Comparison of ENCODE assay signal across 29 mouse cellular contexts in genomic region chr7:111257842-111258241, GRCm38 (mm10).
DNase-seq lines count a peak whose midpoint lies in the region; ATAC-seq and TF ChIP-seq lines count a peak whose summit lies in the region.
"Had no signal": no experiment of that assay in that cellular context is flagged by ENCODE, and none has a peak within 500 bp of the region (broad histone marks: within the 10 kb centered on the region; RNA-seq: fewer than 3 reads in every experiment).

No protein-coding gene starts in this region.

- no peak overlapping the region for H3K4me3 ChIP-seq in heart, adult 2 months
- no peak overlapping the region for H3K4me3 ChIP-seq in left cerebral cortex, adult 2 months
- H3K4me3 ChIP-seq in midbrain, postnatal 0 days (ENCODE audit: low read depth, low read length), result no peak overlapping the region
- no peak overlapping the region for H3K4me3 ChIP-seq in midbrain, embryonic 16.5 days (ENCODE audit: low read depth, low read length)
- H3K4me3 ChIP-seq: gastrocnemius, adult 2 months; hindbrain, embryonic 10.5 days; intestine, embryonic 15.5 days; limb, embryonic 10.5 days; limb, embryonic 15.5 days; midbrain, embryonic 10.5 days; midbrain, embryonic 15.5 days; myocyte; neural tube, embryonic 13.5 days had no signal

- 87% methylated on average over 2 of the region's 2 CpGs for WGBS in heart, adult 2 months
- WGBS in midbrain, postnatal 0 days, result 78% methylated on average over 2 of the region's 2 CpGs
- 80% methylated on average over 2 of the region's 2 CpGs for WGBS in midbrain, embryonic 16.5 days

- no peaks in the 10 kb centered on the region for H3K36me3 ChIP-seq in heart, adult 2 months (ENCODE audit: control insufficient read depth, insufficient read depth, low read length)
- no peaks in the 10 kb centered on the region for H3K36me3 ChIP-seq in midbrain, postnatal 0 days (ENCODE audit: insufficient read depth, low read length)
- H3K36me3 ChIP-seq in midbrain, embryonic 16.5 days (ENCODE audit: control insufficient read depth, insufficient read depth, low read length), result no peaks in the 10 kb centered on the region
- H3K36me3 ChIP-seq: hindbrain, embryonic 10.5 days; intestine, embryonic 15.5 days; limb, embryonic 10.5 days; limb, embryonic 15.5 days; midbrain, embryonic 10.5 days; midbrain, embryonic 15.5 days; neural tube, embryonic 13.5 days had no signal

- no peak overlapping the region for H3K27ac ChIP-seq in heart, adult 2 months
- H3K27ac ChIP-seq in left cerebral cortex, adult 2 months, result no peak overlapping the region
- no peak overlapping the region for H3K27ac ChIP-seq in midbrain, postnatal 0 days (ENCODE audit: low read depth, low read length)
- no peak overlapping the region for H3K27ac ChIP-seq in midbrain, embryonic 16.5 days (ENCODE audit: low read length)
- H3K27ac ChIP-seq: gastrocnemius, adult 2 months; hindbrain, embryonic 10.5 days; intestine, embryonic 15.5 days; limb, embryonic 10.5 days; midbrain, embryonic 10.5 days; midbrain, embryonic 15.5 days; neural tube, embryonic 13.5 days had no signal

- H3K9me3 ChIP-seq in midbrain, postnatal 0 days (ENCODE audit: low read length), result no peaks in the 10 kb centered on the region
- H3K9me3 ChIP-seq in midbrain, embryonic 16.5 days (replicated peaks; ENCODE audit: control insufficient read depth, low read length, poor library complexity, severe bottlenecking), result no peaks in the 10 kb centered on the region
- H3K9me3 ChIP-seq: hindbrain, embryonic 10.5 days; intestine, embryonic 15.5 days; limb, embryonic 10.5 days; limb, embryonic 15.5 days; midbrain, embryonic 10.5 days; midbrain, embryonic 15.5 days; neural tube, embryonic 13.5 days had no signal

- no peak for ATAC-seq in midbrain, postnatal 0 days (ENCODE audit: low FRiP score)
- no peak for ATAC-seq in midbrain, embryonic 16.5 days
- ATAC-seq: forebrain, embryonic 14.5 days; hindbrain, embryonic 16.5 days; intestine, embryonic 15.5 days; midbrain, embryonic 15.5 days had no signal

- DNase-seq in heart, adult 2 months, result no peak
- no peak for DNase-seq in heart, adult 9 months (ENCODE audit: low spot score in 2 of 2)
- DNase-seq in left cerebral cortex, adult 2 months (ENCODE audit: extremely low spot score in 1 of 2, low spot score in 2 of 2), result no peak
- DNase-seq in left cerebral cortex, postnatal 10 days (ENCODE audit: extremely low spot score in 1 of 2, low spot score in 2 of 2), result no peak
- DNase-seq in midbrain, postnatal 0 days (ENCODE audit: low spot score), result no peak
- peak; percentile 52 for DNase-seq in ZHBTc4 (ENCODE audit: low read depth, low spot score)
- DNase-seq in spleen, postnatal 36 days (ENCODE audit: low spot score in 2 of 2), result no peak
- DNase-seq: adrenal gland, postnatal 10 days; cerebellum, adult 8-10 months; cerebellum, postnatal 25 days; gastrocnemius, adult 2 months; gastrocnemius, postnatal 36 days; heart, postnatal 14 days; kidney, postnatal 25 days; right cerebral cortex, postnatal 4 days; thymus, adult 18-20 months; thymus, postnatal 25 days had no signal

- no peaks in the 10 kb centered on the region for H3K4me1 ChIP-seq in heart, adult 2 months (ENCODE audit: control insufficient read depth, insufficient read depth, low read length)
- no peaks in the 10 kb centered on the region for H3K4me1 ChIP-seq in midbrain, postnatal 0 days (ENCODE audit: insufficient read depth, low read length)
- no peaks in the 10 kb centered on the region for H3K4me1 ChIP-seq in midbrain, embryonic 16.5 days (ENCODE audit: control insufficient read depth, insufficient read depth, low read length)
- H3K4me1 ChIP-seq: hindbrain, embryonic 10.5 days; limb, embryonic 10.5 days; limb, embryonic 15.5 days; midbrain, embryonic 10.5 days; midbrain, embryonic 15.5 days had no signal

- H3K9ac ChIP-seq in heart, adult 2 months (ENCODE audit: low read depth, low read length), result no peak overlapping the region
- H3K9ac ChIP-seq in midbrain, postnatal 0 days (replicated peaks; ENCODE audit: low read length, poor library complexity, severe bottlenecking), result no peak overlapping the region
- no peak overlapping the region for H3K9ac ChIP-seq in midbrain, embryonic 16.5 days (ENCODE audit: low read depth, low read length)
- H3K9ac ChIP-seq: intestine, embryonic 15.5 days; limb, embryonic 15.5 days; midbrain, embryonic 15.5 days; neural tube, embryonic 13.5 days had no signal

- intact Hi-C loops in heart, adult 2 months (cut with DNase I), result no loop called here
- intact Hi-C loops in left cerebral cortex, adult 2 months (cut with DNase I), result no loop called here
- intact Hi-C loops in left cerebral cortex, postnatal 10 days (cut with DNase I), result no loop called here

- H3K79me2 ChIP-seq in heart, adult 2 months (replicated peaks; ENCODE audit: control insufficient read depth, insufficient read depth, low read length), result no peaks in the 10 kb centered on the region

- no peak for TF ChIP-seq EP300 in heart, adult 2 months (IDR thresholded peaks at IDR 0.05; ENCODE audit: insufficient read depth, low read depth, low read length)

- H3K27me3 ChIP-seq in heart, adult 2 months (ENCODE audit: control insufficient read depth, insufficient read depth, low read length), result no peaks in the 10 kb centered on the region
- H3K27me3 ChIP-seq in midbrain, postnatal 0 days (ENCODE audit: insufficient read depth, low read length), result no peaks in the 10 kb centered on the region
- no peaks in the 10 kb centered on the region for H3K27me3 ChIP-seq in midbrain, embryonic 16.5 days (ENCODE audit: control insufficient read depth, insufficient read depth, low read depth, low read length)
- H3K27me3 ChIP-seq: CH12.LX; intestine, embryonic 15.5 days; limb, embryonic 15.5 days; midbrain, embryonic 15.5 days; neural tube, embryonic 13.5 days had no signal

- TF ChIP-seq CTCF in heart, adult 2 months (IDR thresholded peaks at IDR 0.05), result 0 out of 2 replicates have a peak, but pooled peaks have one; percentile 11
- peak; percentile 4 for TF ChIP-seq CTCF in left cerebral cortex, adult 2 months (IDR thresholded peaks at IDR 0.05)
- TF ChIP-seq CTCF in midbrain, postnatal 0 days (IDR thresholded peaks at IDR 0.05), result peak; percentile 41

- no peak for TF ChIP-seq POLR2A in heart, adult 2 months (IDR thresholded peaks at IDR 0.05; ENCODE audit: insufficient read depth, low read depth, low read length)

- H3K4me2 ChIP-seq in midbrain, postnatal 0 days (ENCODE audit: low read depth, low read length, poor library complexity, severe bottlenecking), result no peak overlapping the region
- H3K4me2 ChIP-seq in midbrain, embryonic 16.5 days (ENCODE audit: low read length), result no peak overlapping the region
- H3K4me2 ChIP-seq: intestine, embryonic 15.5 days; limb, embryonic 15.5 days; midbrain, embryonic 15.5 days; neural tube, embryonic 13.5 days had no signal
